Mouse (Mus musculus): ENCODE measurements around the gene Ttc19. TPM values are rescaled to one million over a fixed set of nuclear protein-coding genes. Genes with fewer than 3 reads are reported as not detected.
"Not testable (repeated sequence)": the region's sequence is repeated elsewhere in the genome, so short reads cannot be mapped to it uniquely, and the experiment has no call there.

The Ttc19 gene
- total and polyA plus RNA-seq, 3 experiments: 4.2 to 33.9 (median 16.2) TPM

DNA sequence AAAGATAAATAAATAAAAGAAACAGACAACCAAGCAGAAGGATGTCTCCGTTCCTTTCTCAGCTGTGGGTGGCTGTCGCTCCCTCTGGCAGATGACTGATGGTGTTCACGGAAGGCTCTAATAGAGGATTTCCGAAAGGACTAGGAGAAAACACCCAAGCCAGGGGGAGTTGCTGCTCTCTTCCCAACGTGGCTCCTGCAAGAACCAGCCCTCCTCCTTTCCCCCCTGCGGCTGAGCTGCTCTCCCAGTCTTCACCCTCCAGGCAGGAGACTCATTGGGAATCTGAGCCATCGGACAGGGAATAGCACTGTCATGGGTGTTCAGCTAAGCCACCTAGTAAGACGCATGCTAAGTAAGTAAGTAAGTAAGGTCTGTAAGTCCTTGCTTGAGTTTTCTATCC lies 4.2 kb upstream of the Ttc19 start:
- H3K4me1 ChIP-seq (ENCODE audit: insufficient read depth, low read depth, low read length): peaks cover 21% of the 10 kb centered on the region
- H3K36me3 ChIP-seq (replicated peaks): peaks cover 16% of the 10 kb centered on the region
- no peaks in the 10 kb centered on the region for H3K27me3 ChIP-seq (ENCODE audit: insufficient read depth, low read length)
- no peak for ATAC-seq (ENCODE audit: extremely low read depth, insufficient number of reproducible peaks, low FRiP score, poor library complexity, severe bottlenecking)
- DNase-seq (ENCODE audit: low spot score): no peak
- no peaks in the 10 kb centered on the region for H3K9me3 ChIP-seq (replicated peaks)
- H3K4me3 ChIP-seq (ENCODE audit: low read depth, low read length): no peak overlapping the region
- TF ChIP-seq TAL1 (conservative IDR thresholded peaks at IDR 0.05; ENCODE audit: low read depth, low read length) (no peak), GATA1 (IDR thresholded peaks at IDR 0.05; ENCODE audit: borderline replicate concordance, low read length) (no peak), GATA2 (IDR thresholded peaks at IDR 0.05; ENCODE audit: borderline replicate concordance, low read depth, low read length) (no peak)

- no peak for ATAC-seq (ENCODE audit: extremely low read depth, insufficient number of reproducible peaks, low FRiP score, poor library complexity, severe bottlenecking)
- Histone ChIP-seq H3K9me3 (replicated peaks) (no peaks in the 10 kb centered on the region), H3K4me3 (ENCODE audit: low read depth, low read length) (no peak overlapping the region), H3K36me3 (replicated peaks) (peaks cover 21% of the 10 kb centered on the region), H3K4me1 (ENCODE audit: insufficient read depth, low read depth, low read length) (peaks cover 27% of the 10 kb centered on the region), H3K27me3 (ENCODE audit: insufficient read depth, low read length) (no peaks in the 10 kb centered on the region)
- peak; percentile 27 for DNase-seq (ENCODE audit: low spot score)
- TF ChIP-seq TAL1 (conservative IDR thresholded peaks at IDR 0.05; ENCODE audit: low read depth, low read length) (no peak), POLR2AphosphoS5 (IDR thresholded peaks at IDR 0.05; ENCODE audit: insufficient replicate concordance, low read depth, low read length) (no peak), GATA2 (IDR thresholded peaks at IDR 0.05; ENCODE audit: borderline replicate concordance, low read depth, low read length) (no peak), CTCF (IDR thresholded peaks at IDR 0.05; ENCODE audit: low read depth, low read length) (peak; percentile 81), GATA1 (IDR thresholded peaks at IDR 0.05; ENCODE audit: borderline replicate concordance, low read length) (no peak)
These were observed 3.2 kb upstream of the Ttc19 start for GRCm38 (mm10) chr11:62278027-62278426.

GRCm38 (mm10) chr11:62281601-62281997 lies 326 bp downstream of the Ttc19 start:
- peaks cover 40% of the 10 kb centered on the region for H3K36me3 ChIP-seq (replicated peaks)
- no peaks in the 10 kb centered on the region for H3K9me3 ChIP-seq (replicated peaks)
- no peak for ATAC-seq (ENCODE audit: extremely low read depth, insufficient number of reproducible peaks, low FRiP score, poor library complexity, severe bottlenecking)
- peak; percentile 53 for DNase-seq (ENCODE audit: low spot score)
- peak overlapping the region; percentile 89 for H3K4me3 ChIP-seq (ENCODE audit: low read depth, low read length)
- TF ChIP-seq GATA1 (IDR thresholded peaks at IDR 0.05; ENCODE audit: borderline replicate concordance, low read length): no peak
- H3K27me3 ChIP-seq (ENCODE audit: insufficient read depth, low read length): no peaks in the 10 kb centered on the region
- peaks cover 27% of the 10 kb centered on the region for H3K4me1 ChIP-seq (ENCODE audit: insufficient read depth, low read depth, low read length)

GRCm38 (mm10) chr11:62284020-62284419 lies 2.7 kb downstream of the Ttc19 start:
- DNase-seq (ENCODE audit: low spot score); H3K9me3 ChIP-seq (replicated peaks); H3K4me3 ChIP-seq (ENCODE audit: low read depth, low read length); ATAC-seq (ENCODE audit: extremely low read depth, insufficient number of reproducible peaks, low FRiP score, poor library complexity, severe bottlenecking); H3K27me3 ChIP-seq (ENCODE audit: insufficient read depth, low read length): not testable (repeated sequence)
- Histone ChIP-seq H3K4me1 (ENCODE audit: insufficient read depth, low read depth, low read length) (peaks cover 22% of the 10 kb centered on the region), H3K36me3 (replicated peaks) (peaks cover 56% of the 10 kb centered on the region)

DNA sequence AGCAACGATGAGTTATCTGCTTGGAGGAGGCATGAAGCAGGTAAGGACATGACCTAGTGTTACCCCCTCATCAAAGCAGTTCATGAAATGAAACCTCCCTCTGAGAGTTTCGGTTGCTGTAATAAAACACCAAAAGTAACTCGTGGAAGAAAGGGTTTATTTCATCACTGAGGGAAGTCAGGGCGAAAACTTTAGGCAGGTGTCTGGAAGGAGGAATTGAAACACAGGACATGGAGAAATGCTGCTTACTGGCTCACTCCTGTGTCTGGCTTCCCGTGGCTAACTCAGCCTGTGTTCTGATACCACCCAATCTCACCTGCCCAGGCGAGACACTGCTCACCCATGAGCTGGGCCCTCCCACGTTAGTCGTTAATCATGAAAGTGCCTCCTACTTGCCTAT lies 3.7 kb downstream of the Ttc19 start:
- peaks cover 17% of the 10 kb centered on the region for H3K4me1 ChIP-seq (ENCODE audit: insufficient read depth, low read depth, low read length)
- H3K36me3 ChIP-seq (replicated peaks): peaks cover 63% of the 10 kb centered on the region
- no peak overlapping the region for H3K4me3 ChIP-seq (ENCODE audit: low read depth, low read length)
- no peaks in the 10 kb centered on the region for H3K9me3 ChIP-seq (replicated peaks)
- DNase-seq (ENCODE audit: low spot score): no peak
- no peak for ATAC-seq (ENCODE audit: extremely low read depth, insufficient number of reproducible peaks, low FRiP score, poor library complexity, severe bottlenecking)
- TF ChIP-seq GATA1 (IDR thresholded peaks at IDR 0.05; ENCODE audit: borderline replicate concordance, low read length) (no peak), TAL1 (conservative IDR thresholded peaks at IDR 0.05; ENCODE audit: low read depth, low read length) (no peak), GATA2 (IDR thresholded peaks at IDR 0.05; ENCODE audit: borderline replicate concordance, low read depth, low read length) (no peak), CTCF (IDR thresholded peaks at IDR 0.05; ENCODE audit: low read depth, low read length) (no peak), POLR2AphosphoS5 (IDR thresholded peaks at IDR 0.05; ENCODE audit: insufficient replicate concordance, low read depth, low read length) (no peak)
- no peaks in the 10 kb centered on the region for H3K27me3 ChIP-seq (ENCODE audit: insufficient read depth, low read length)

DNA sequence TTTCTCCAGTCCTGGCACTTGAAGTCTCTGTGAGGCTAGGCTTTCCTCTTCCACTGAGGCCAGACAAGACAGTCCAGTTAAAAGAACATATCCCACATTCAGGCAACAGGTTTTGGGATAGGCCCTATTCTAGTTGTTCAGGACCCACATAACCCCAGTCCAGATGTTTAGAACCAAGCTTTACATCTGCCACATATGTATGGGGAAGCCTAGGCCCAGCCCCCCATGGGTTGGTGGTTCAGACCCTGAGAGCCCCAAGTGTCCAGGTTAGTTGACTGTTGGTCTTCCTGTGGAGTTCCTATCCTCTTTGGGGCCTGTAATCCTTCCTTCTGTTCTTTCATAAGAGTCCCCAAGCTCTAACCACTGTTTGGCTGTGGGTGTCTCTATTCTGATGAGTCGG lies 6.4 kb downstream of the Ttc19 start:
- Histone ChIP-seq H3K27me3 (ENCODE audit: insufficient read depth, low read length) (no peaks in the 10 kb centered on the region), H3K4me1 (ENCODE audit: insufficient read depth, low read depth, low read length) (peaks cover 1% of the 10 kb centered on the region), H3K9me3 (replicated peaks) (no peaks in the 10 kb centered on the region), H3K4me3 (ENCODE audit: low read depth, low read length) (no peak overlapping the region), H3K36me3 (replicated peaks) (peaks cover 76% of the 10 kb centered on the region)
- no peak for TF ChIP-seq CTCF (IDR thresholded peaks at IDR 0.05; ENCODE audit: low read depth, low read length)
- no peak for TF ChIP-seq TAL1 (conservative IDR thresholded peaks at IDR 0.05; ENCODE audit: low read depth, low read length)
- TF ChIP-seq POLR2AphosphoS5 (IDR thresholded peaks at IDR 0.05; ENCODE audit: insufficient replicate concordance, low read depth, low read length): no peak
- TF ChIP-seq GATA1 (IDR thresholded peaks at IDR 0.05; ENCODE audit: borderline replicate concordance, low read length): no peak
- no peak for TF ChIP-seq GATA2 (IDR thresholded peaks at IDR 0.05; ENCODE audit: borderline replicate concordance, low read depth, low read length)
- no peak for DNase-seq (ENCODE audit: low spot score)
- ATAC-seq (ENCODE audit: extremely low read depth, insufficient number of reproducible peaks, low FRiP score, poor library complexity, severe bottlenecking): no peak

- no peak for DNase-seq (ENCODE audit: low spot score)
- Histone ChIP-seq H3K27me3 (ENCODE audit: insufficient read depth, low read length) (no peaks in the 10 kb centered on the region), H3K4me3 (ENCODE audit: low read depth, low read length) (no peak overlapping the region), H3K9me3 (replicated peaks) (no peaks in the 10 kb centered on the region), H3K4me1 (ENCODE audit: insufficient read depth, low read depth, low read length) (no peaks in the 10 kb centered on the region; the same call in 1 of the 2 replicates), H3K36me3 (replicated peaks) (peaks cover 73% of the 10 kb centered on the region)
- no peak for ATAC-seq (ENCODE audit: extremely low read depth, insufficient number of reproducible peaks, low FRiP score, poor library complexity, severe bottlenecking)
- TF ChIP-seq TAL1 (conservative IDR thresholded peaks at IDR 0.05; ENCODE audit: low read depth, low read length): no peak
- TF ChIP-seq POLR2AphosphoS5 (IDR thresholded peaks at IDR 0.05; ENCODE audit: insufficient replicate concordance, low read depth, low read length): no peak
- no peak for TF ChIP-seq GATA1 (IDR thresholded peaks at IDR 0.05; ENCODE audit: borderline replicate concordance, low read length)
- no peak for TF ChIP-seq CTCF (IDR thresholded peaks at IDR 0.05; ENCODE audit: low read depth, low read length)
- TF ChIP-seq GATA2 (IDR thresholded peaks at IDR 0.05; ENCODE audit: borderline replicate concordance, low read depth, low read length): no peak
These were observed 12.8 kb downstream of the Ttc19 start for GRCm38 (mm10) chr11:62294121-62294520.

Measured in G1E (cell line).